Mouse (Mus musculus) neural tube, embryonic 14.5 days (tissue): ENCODE results near the gene Inka2. TPM values are rescaled to one million over a fixed set of nuclear protein-coding genes. Genes with fewer than 3 reads are reported as not detected.

ENCODE experiments used
- ATAC-seq: fragments of 200-750 bp; cut with Nextera tagmentation; 2 replicates; pipeline ENCODE4 v1.8.0; 2017; ENCODE audit warnings: low read depth, mild to moderate bottlenecking, moderate TSS enrichment, moderate library complexity
- H3K27ac ChIP-seq: fragments of 300-500 bp; sonication (generic); 2 replicates; pipeline ENCODE4 v1.5.1; 2014; ENCODE audit warnings: low read depth, mild to moderate bottlenecking, control low read depth, low read length, moderate library complexity, mixed read lengths
- H3K27me3 ChIP-seq: fragments of 300-500 bp; sonication (generic); 2 replicates; pipeline ENCODE4 v1.6.1; 2014; ENCODE audit warnings: low read length; ENCODE audit not compliant: control insufficient read depth, insufficient read depth
- H3K36me3 ChIP-seq: fragments of 300-500 bp; sonication (generic); 2 replicates; pipeline ENCODE4 v1.6.1; 2014; ENCODE audit warnings: low read length, mixed read lengths; ENCODE audit not compliant: control insufficient read depth, insufficient read depth
- H3K4me1 ChIP-seq: fragments of 300-500 bp; sonication (generic); 2 replicates; pipeline ENCODE4 v1.6.1; 2014; ENCODE audit warnings: low read length; ENCODE audit not compliant: control insufficient read depth, insufficient read depth
- H3K4me2 ChIP-seq: fragments of 300-500 bp; sonication (generic); 2 replicates; pipeline ENCODE4 v1.6.1; 2014; ENCODE audit warnings: mild to moderate bottlenecking, low read depth, low read length, control low read depth
- H3K4me3 ChIP-seq: fragments of 300-500 bp; sonication (generic); 2 replicates; pipeline ENCODE4 v1.5.1; 2014; ENCODE audit warnings: low read depth, low read length, control low read depth, mixed read lengths
- H3K9ac ChIP-seq: fragments of 300-500 bp; sonication (generic); replicated peaks from 2 replicates; pipeline ENCODE4 v1.6.1; 2014; ENCODE audit warnings: low read depth, mild to moderate bottlenecking, control low read depth, low read length, mixed read lengths
- H3K9me3 ChIP-seq: fragments of 300-500 bp; sonication (generic); 2 replicates; pipeline ENCODE4 v1.6.1; 2016; ENCODE audit warnings: low read length; ENCODE audit not compliant: control insufficient read depth
- WGBS: fragments of 180-500 bp; shearing (Covaris S2); extraction: QIAGEN DNeasy Blood & Tissue Kit; methylation state at CpG from one replicate; pipeline ENCODE4 v1.1.7; 2014; 5-methylcytosine and 5-hydroxymethylcytosine counted together
- polyA plus RNA-seq: library from polyadenylated mRNA; unstranded; fragments of >200 nt; fragmentation: Nextera tagmentation; extraction: Ambion mirVana; gene quantifications from 2 replicates; pipeline ENCODE4 v1.2.1, GENCODE M21; 2014

Inka2 gene
- polyA plus RNA-seq, 1 experiment from 2014 or later, result 3.6 TPM

- Histone ChIP-seq H3K27me3 (no peaks in the 10 kb centered on the region), H3K4me2 (no peak overlapping the region), H3K9ac (no peak overlapping the region), H3K4me1 (no peaks in the 10 kb centered on the region), H3K9me3 (no peaks in the 10 kb centered on the region), H3K4me3 (no peak overlapping the region), H3K27ac (no peak overlapping the region), H3K36me3 (no peaks in the 10 kb centered on the region)
- no peak for ATAC-seq
- 87% methylated on average over 6 of the region's 6 CpGs for WGBS
Measured at GRCm38 (mm10) chr3:105757323-105758083, 53.1 kb downstream of the Inka2 start.

DNA sequence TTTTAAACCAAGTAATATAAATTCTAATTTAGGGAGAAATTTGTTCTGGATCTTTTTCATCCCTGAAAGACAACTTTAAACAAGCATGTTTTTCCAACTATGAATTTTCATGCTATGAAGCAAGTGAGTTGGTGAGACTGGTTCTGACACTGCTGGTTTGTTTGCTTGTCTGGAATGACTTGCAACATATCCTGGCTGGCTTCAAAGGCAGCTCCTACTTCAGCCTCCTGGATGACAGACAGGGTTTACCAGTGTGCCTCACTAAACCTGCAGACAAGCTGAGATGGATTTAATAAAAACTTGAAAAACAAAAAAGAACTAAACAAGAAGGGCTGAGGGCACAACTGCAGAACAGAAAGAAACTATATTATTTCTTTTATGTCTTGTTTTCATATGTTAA, 53.7 kb downstream of the Inka2 start:
- no peak overlapping the region for H3K9ac ChIP-seq
- no peaks in the 10 kb centered on the region for H3K27me3 ChIP-seq
- H3K36me3 ChIP-seq, result no peaks in the 10 kb centered on the region
- H3K4me3 ChIP-seq, result no peak overlapping the region
- ATAC-seq, result no peak
- H3K4me2 ChIP-seq, result no peak overlapping the region
- H3K9me3 ChIP-seq, result no peaks in the 10 kb centered on the region
- no peaks in the 10 kb centered on the region for H3K4me1 ChIP-seq
- no peak overlapping the region for H3K27ac ChIP-seq

DNA sequence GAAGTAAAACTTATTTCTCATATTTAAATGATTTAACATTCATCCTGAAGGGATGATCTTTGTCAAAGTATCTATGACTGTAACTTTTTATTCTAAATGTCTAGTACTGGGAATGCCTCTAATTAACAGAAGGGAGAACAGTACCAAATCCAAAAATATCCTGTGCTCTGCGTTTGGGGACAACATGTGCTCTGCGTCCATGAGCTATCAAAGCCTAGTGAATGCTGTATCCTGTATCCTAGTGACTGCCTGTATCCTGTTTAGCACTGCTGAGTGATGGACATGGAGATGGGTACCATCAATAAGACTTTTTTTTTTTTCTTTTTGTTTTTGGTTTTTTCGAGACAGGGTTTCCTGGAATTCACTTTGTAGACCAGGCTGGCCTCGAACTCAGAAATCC, 54.3 kb downstream of the Inka2 start:
- no peak for ATAC-seq
- Histone ChIP-seq H3K4me3 (no peak overlapping the region), H3K27ac (no peak overlapping the region), H3K27me3 (no peaks in the 10 kb centered on the region), H3K9me3 (no peaks in the 10 kb centered on the region), H3K36me3 (no peaks in the 10 kb centered on the region), H3K9ac (no peak overlapping the region), H3K4me2 (no peak overlapping the region), H3K4me1 (no peaks in the 10 kb centered on the region)
- 83% methylated on average over 4 of the region's 4 CpGs for WGBS

GRCm38 (mm10) chr3:105760063-105760462, 55.7 kb downstream of the Inka2 start:
- no peak for ATAC-seq
- 97% methylated on average over 3 of the region's 3 CpGs for WGBS
- Histone ChIP-seq H3K4me3 (no peak overlapping the region), H3K36me3 (no peaks in the 10 kb centered on the region), H3K4me1 (no peaks in the 10 kb centered on the region), H3K4me2 (no peak overlapping the region), H3K9ac (no peak overlapping the region), H3K9me3 (no peaks in the 10 kb centered on the region), H3K27me3 (no peaks in the 10 kb centered on the region), H3K27ac (no peak overlapping the region)

GRCm38 (mm10) chr3:105763132-105763851, 58.9 kb downstream of the Inka2 start:
- Histone ChIP-seq H3K4me3 (no peak overlapping the region), H3K9me3 (no peaks in the 10 kb centered on the region), H3K9ac (no peak overlapping the region), H3K36me3 (no peaks in the 10 kb centered on the region), H3K27ac (no peak overlapping the region), H3K4me1 (no peaks in the 10 kb centered on the region), H3K4me2 (no peak overlapping the region), H3K27me3 (no peaks in the 10 kb centered on the region)
- WGBS, result 83% methylated on average over 4 of the region's 4 CpGs
- ATAC-seq, result no peak

DNA sequence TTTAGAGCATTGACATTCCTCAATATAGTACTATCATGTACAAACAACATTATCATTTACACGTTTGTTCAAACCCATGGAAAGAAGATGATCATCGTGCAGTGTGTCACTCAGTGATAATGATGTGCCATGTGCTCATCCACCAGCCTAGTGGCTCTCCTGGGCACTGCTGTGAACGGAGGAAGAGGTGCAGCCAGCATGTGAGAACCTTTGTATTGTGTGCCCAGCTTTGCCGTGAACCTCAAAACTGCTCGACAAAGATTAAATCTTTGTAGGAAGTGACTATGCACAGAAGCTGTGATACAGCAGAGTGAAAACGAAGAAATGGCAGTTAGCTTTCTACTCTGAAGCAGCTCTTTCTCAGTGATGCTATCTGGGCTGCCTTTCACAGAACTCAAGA, 64.1 kb downstream of the Inka2 start:
- no peak overlapping the region for H3K9ac ChIP-seq
- no peak overlapping the region for H3K4me3 ChIP-seq
- no peaks in the 10 kb centered on the region for H3K36me3 ChIP-seq
- no peak overlapping the region for H3K4me2 ChIP-seq
- no peaks in the 10 kb centered on the region for H3K27me3 ChIP-seq
- 79% methylated on average over 6 of the region's 6 CpGs for WGBS
- no peak for ATAC-seq
- H3K4me1 ChIP-seq, result no peaks in the 10 kb centered on the region
- no peak overlapping the region for H3K27ac ChIP-seq
- no peaks in the 10 kb centered on the region for H3K9me3 ChIP-seq

GRCm38 (mm10) chr3:105769380-105769779, 65.0 kb downstream of the Inka2 start:
- no peaks in the 10 kb centered on the region for H3K4me1 ChIP-seq
- no peak overlapping the region for H3K4me3 ChIP-seq
- no peaks in the 10 kb centered on the region for H3K27me3 ChIP-seq
- H3K9me3 ChIP-seq, result no peaks in the 10 kb centered on the region
- WGBS, result 90% methylated on average over 2 of the region's 2 CpGs
- no peak for ATAC-seq
- H3K9ac ChIP-seq, result no peak overlapping the region
- no peaks in the 10 kb centered on the region for H3K36me3 ChIP-seq
- no peak overlapping the region for H3K27ac ChIP-seq
- no peak overlapping the region for H3K4me2 ChIP-seq

Other genes starting within 250 kb of the Inka2 start
- gene Ddx20, start 17.0 kb upstream of the Inka2 start, polyA plus RNA-seq, result 22.2 and 25.7 TPM in 2 replicates
- 62.8 and 67.5 TPM in 2 replicates for gene Rap1a, start 96.7 kb downstream of the Inka2 start, polyA plus RNA-seq
- 0.15 and 0.44 TPM in 2 replicates for gene Adora3, start 166.3 kb downstream of the Inka2 start, polyA plus RNA-seq
- 0.23 TPM in 1 of 2 replicates, not detected in the other for gene Tmigd3, start 166.3 kb downstream of the Inka2 start, polyA plus RNA-seq
- gene I830077J02Rik, start 228.1 kb downstream of the Inka2 start, polyA plus RNA-seq, result 0.37 and 0.46 TPM in 2 replicates